In the genomic region with DNA sequence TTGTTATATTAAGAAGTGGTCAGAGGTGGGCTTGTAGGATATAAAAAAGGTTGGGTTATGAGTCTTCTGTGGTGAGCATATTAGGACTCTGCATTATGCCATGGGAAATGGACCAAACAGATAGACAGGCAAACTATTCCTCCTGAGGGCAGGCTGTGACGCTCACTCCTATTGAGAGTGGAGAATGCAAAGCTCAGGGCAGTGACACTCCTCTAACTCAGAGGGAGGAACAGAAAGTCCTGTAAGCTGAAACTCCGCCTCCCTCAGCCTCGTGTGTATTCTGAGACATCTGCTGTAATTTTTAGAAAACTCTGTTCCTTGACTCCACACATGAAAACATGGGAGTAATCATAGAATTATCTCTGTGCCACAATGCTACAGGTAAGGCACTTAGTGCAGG, we compare ENCODE assay signal across 9 mouse cellular contexts.
"Had no signal": no experiment of that assay in that cellular context is flagged by ENCODE, and none has a peak within 500 bp of the region (broad histone marks: within the 10 kb centered on the region; RNA-seq: fewer than 3 reads in every experiment).

No protein-coding gene starts in this region.

- H3K4me3 ChIP-seq: intestine, embryonic 15.5 days; limb, embryonic 15.5 days; liver, embryonic 12.5 days; midbrain, embryonic 13.5 days had no signal

- H3K9me3 ChIP-seq: intestine, embryonic 15.5 days; limb, embryonic 15.5 days; liver, embryonic 12.5 days; midbrain, embryonic 13.5 days had no signal

- H3K4me2 ChIP-seq: intestine, embryonic 15.5 days; limb, embryonic 15.5 days; liver, embryonic 12.5 days; midbrain, embryonic 13.5 days had no signal

- H3K27ac ChIP-seq: intestine, embryonic 15.5 days; limb, embryonic 15.5 days; liver, embryonic 12.5 days; macrophage; midbrain, embryonic 13.5 days had no signal

- H3K36me3 ChIP-seq: intestine, embryonic 15.5 days; limb, embryonic 15.5 days; liver, embryonic 12.5 days; midbrain, embryonic 13.5 days had no signal

- ATAC-seq: intestine, embryonic 15.5 days; liver, embryonic 12.5 days; midbrain, embryonic 13.5 days had no signal

- DNase-seq: kidney, adult 18-20 months; kidney, postnatal 10 days; right cerebral cortex, postnatal 14 days; thymus, postnatal 36 days had no signal

- H3K27me3 ChIP-seq: intestine, embryonic 15.5 days; limb, embryonic 15.5 days; midbrain, embryonic 13.5 days had no signal

- H3K4me1 ChIP-seq: limb, embryonic 15.5 days; midbrain, embryonic 13.5 days had no signal

- H3K9ac ChIP-seq: intestine, embryonic 15.5 days; limb, embryonic 15.5 days; liver, embryonic 12.5 days; midbrain, embryonic 13.5 days had no signal
